Mouse (Mus musculus): ENCODE data around the gene Car4. TPM values are rescaled to one million over a fixed set of nuclear protein-coding genes. Genes with fewer than 3 reads are reported as not detected.
A peak's percentile ranks its signal among the peaks of the same experiment; 100 is the strongest.

The Car4 gene
- polyA plus RNA-seq, 1 experiment from 2014 or later, result 16.8 TPM

DNA sequence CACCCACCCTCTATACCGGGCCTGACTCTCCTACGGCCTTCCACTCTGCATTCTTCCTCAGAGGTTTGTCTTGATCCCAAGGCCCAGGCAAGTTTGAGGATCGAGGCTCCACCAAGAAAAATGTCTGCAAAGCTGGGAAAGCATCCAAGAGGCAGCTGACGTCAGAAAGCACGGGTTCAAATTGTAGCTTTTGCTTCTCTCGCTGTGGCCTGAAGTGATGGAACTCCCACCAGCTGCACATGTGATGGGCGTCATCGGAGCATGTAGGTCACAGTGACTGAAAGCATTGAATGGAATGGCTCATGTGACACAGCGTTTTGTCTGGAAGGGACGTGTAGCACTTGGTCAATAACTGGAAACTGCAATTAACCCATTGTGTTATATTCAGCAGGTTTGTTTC is 17.4 kb upstream of the Car4 start:
- Histone ChIP-seq H3K4me1 (peaks cover 31% of the 10 kb centered on the region), H3K4me3 (no peak overlapping the region), H3K36me3 (no peaks in the 10 kb centered on the region), H3K27me3 (ENCODE audit: low read depth, poor library complexity, severe bottlenecking) (peaks cover 22% of the 10 kb centered on the region; the same call in 1 of the 2 replicates), H3K27ac (replicated peaks) (no peak overlapping the region), H3K9me3 (replicated peaks) (no peaks in the 10 kb centered on the region)
- 84% methylated on average over 10 of the region's 10 CpGs for WGBS
- no peak for DNase-seq (ENCODE audit: low spot score)

DNA sequence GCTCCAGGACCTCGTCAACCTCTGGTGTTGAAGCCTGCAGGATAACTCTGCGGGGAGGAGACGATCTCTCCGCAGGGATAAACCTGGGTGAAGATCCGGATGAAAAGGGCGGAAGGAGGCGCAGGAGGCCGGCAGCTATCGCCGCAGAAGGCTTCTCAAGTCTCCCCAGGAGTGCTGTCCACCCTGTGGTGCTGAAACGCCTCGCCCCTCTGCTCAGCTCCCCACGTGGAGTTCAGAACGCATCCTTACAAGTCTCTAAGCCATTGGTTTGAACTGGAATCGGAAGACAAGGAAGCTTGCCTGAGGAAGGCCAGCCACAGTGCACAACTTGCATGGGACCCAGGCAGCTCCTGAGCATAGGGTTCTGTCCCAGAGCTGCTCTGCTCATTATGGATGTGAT is 13.6 kb upstream of the Car4 start:
- H3K36me3 ChIP-seq, result no peaks in the 10 kb centered on the region
- peak overlapping the region; percentile 75 for H3K27ac ChIP-seq (replicated peaks)
- H3K9me3 ChIP-seq (replicated peaks), result no peaks in the 10 kb centered on the region
- H3K27me3 ChIP-seq (ENCODE audit: low read depth, poor library complexity, severe bottlenecking), result peaks cover 22% of the 10 kb centered on the region; the same call in 1 of the 2 replicates
- under 1% methylated on average over 15 of the region's 15 CpGs for WGBS
- DNase-seq (ENCODE audit: low spot score), result peak; percentile 77
- peaks cover 51% of the 10 kb centered on the region for H3K4me1 ChIP-seq
- H3K4me3 ChIP-seq, result peak overlapping the region; percentile 42

DNA sequence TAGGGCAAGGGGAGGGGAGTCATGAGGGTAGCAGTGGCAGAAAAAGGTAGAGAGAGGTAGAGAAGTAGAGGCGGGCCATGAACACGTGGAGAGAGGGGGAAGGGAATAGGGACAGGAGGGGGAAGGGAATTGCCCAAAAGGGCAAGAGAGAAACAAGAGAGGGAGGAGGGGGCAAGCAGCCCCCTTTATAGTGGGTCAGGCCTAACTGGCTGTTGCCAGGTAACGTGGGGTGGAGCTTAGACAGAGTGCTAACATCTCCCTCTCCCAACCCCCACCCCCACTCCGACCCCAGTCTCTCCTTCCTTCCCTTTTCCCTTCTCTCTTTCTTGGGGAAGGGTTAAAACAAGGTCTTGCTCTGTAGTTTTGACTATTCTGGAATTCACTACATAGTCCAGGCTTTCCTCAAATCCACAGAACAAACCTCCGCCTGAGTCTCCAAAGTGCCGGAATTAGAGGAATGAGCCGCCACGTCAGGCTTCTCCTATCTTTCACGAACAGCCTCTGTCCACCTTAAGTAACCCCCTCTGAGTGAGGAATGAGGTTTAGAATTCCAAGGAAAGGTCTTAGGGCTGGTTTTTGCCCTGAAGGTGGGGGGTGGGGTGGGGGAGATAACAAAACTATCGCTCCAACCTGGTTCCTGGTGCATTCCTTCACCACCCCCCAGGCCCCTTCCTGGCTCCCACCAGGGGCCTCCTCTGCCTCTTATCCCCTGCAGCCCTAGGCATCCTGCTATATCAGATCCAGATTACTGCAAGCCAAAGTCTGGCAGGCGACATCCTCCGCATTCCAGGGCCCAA is 12.7 kb upstream of the Car4 start:
- Histone ChIP-seq H3K27ac (replicated peaks) (peak overlapping the region; percentile 75), H3K36me3 (no peaks in the 10 kb centered on the region), H3K4me1 (peaks cover 46% of the 10 kb centered on the region), H3K27me3 (ENCODE audit: low read depth, poor library complexity, severe bottlenecking) (peaks cover 22% of the 10 kb centered on the region; the same call in 1 of the 2 replicates), H3K9me3 (replicated peaks) (no peaks in the 10 kb centered on the region), H3K4me3 (peak overlapping the region; percentile 42)
- DNase-seq (ENCODE audit: low spot score), result peak; percentile 57
- WGBS, result under 1% methylated on average over 12 of the region's 12 CpGs

DNA sequence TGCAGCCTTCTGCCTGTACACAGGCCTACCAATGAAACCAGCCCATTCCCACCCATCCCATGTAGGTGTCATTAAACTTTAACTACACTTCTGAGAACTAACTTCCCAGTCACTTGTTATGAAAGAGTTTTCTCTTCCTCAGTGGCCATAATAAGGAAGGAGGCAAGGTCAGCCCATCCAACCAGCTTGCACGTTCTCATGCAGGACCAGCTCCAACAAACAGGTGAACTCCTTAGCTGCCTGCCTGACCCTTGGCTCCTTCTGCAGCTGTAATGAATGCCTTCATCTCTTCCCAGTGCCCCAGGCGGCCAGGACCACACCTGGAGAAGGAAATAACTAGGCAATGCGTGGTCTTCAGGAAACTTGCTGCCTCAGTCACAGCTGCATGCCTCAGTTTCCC is 11.7 kb upstream of the Car4 start:
- WGBS, result 64% methylated on average over 3 of the region's 3 CpGs
- no peaks in the 10 kb centered on the region for H3K9me3 ChIP-seq (replicated peaks)
- peaks cover 43% of the 10 kb centered on the region for H3K4me1 ChIP-seq
- no peak overlapping the region for H3K4me3 ChIP-seq
- H3K27ac ChIP-seq (replicated peaks), result no peak overlapping the region
- no peaks in the 10 kb centered on the region for H3K36me3 ChIP-seq
- DNase-seq (ENCODE audit: low spot score), result no peak
- peaks cover 22% of the 10 kb centered on the region; the same call in 1 of the 2 replicates for H3K27me3 ChIP-seq (ENCODE audit: low read depth, poor library complexity, severe bottlenecking)

DNA sequence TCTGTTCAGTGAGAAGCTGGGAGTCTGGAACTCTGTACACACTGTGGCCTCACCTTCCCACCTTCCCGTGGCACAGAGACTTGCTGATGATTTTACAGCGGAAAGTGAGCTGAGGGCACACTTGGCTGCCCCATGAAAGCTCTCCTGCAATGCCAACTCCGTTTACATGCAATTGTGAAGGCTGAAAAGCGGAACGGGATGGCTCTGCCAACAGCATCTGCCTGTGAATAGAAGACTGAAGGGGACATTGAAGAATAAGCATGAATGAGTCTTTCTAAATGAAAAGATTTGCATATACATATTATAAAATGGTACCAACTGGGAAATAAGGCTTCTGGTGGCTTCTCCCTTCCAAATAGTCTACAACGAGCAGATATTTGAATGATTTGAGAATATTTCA is 10.4 kb upstream of the Car4 start:
- Histone ChIP-seq H3K36me3 (no peaks in the 10 kb centered on the region), H3K4me3 (no peak overlapping the region), H3K9me3 (replicated peaks) (no peaks in the 10 kb centered on the region), H3K27me3 (ENCODE audit: low read depth, poor library complexity, severe bottlenecking) (peaks cover 22% of the 10 kb centered on the region; the same call in 1 of the 2 replicates), H3K27ac (replicated peaks) (no peak overlapping the region), H3K4me1 (peaks cover 43% of the 10 kb centered on the region)
- DNase-seq (ENCODE audit: low spot score), result no peak
- 79% methylated on average over 6 of the region's 6 CpGs for WGBS

DNA sequence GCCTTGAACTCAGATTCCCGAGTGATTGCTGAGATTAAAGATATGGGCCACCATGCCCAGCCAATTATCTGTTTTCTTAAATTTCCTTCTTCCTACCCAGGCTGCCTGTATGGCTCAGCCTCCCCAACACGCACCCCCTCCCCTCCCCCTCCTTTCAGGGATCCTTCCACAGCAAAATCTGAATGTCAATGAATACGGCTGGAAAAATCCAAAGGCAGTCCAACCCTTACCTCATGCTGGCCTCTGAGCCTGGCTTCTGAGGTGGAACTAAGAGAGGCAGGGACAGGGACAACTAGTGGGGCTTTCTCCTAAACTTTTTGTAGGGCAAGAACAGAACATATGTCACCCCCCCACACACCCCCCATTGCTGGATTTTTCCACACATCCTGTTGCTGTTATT is 9.5 kb upstream of the Car4 start:
- Histone ChIP-seq H3K4me3 (no peak overlapping the region), H3K27ac (replicated peaks) (0 out of 2 replicates have a peak overlapping the region, but pooled peaks have one; percentile 23), H3K27me3 (ENCODE audit: low read depth, poor library complexity, severe bottlenecking) (peaks cover 17% of the 10 kb centered on the region), H3K4me1 (peaks cover 45% of the 10 kb centered on the region), H3K9me3 (replicated peaks) (no peaks in the 10 kb centered on the region), H3K36me3 (no peaks in the 10 kb centered on the region)
- no peak for DNase-seq (ENCODE audit: low spot score)
- 39% methylated on average over 3 of the region's 3 CpGs for WGBS

DNA sequence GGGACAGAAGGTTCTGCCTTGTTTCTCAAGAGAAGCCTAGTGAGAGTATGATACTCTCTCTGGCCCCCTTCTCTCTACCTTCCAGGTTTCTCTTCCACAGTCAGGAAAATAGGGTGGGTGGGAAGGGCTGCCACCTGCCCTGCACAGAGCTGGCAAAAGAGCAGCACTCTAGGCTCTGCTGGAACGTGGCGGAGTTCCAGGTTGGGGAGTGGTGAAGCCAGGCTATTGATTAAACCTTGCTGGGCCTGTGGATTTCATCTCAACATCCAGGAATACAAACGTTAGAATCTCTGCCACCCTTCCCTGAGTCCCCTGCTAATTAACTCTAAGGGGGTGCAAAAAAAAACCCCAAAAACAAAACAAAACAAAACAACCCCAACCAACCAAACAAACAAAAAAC is 9.1 kb upstream of the Car4 start:
- Histone ChIP-seq H3K36me3 (no peaks in the 10 kb centered on the region), H3K27ac (replicated peaks) (no peak overlapping the region), H3K4me3 (no peak overlapping the region), H3K4me1 (peaks cover 41% of the 10 kb centered on the region), H3K27me3 (ENCODE audit: low read depth, poor library complexity, severe bottlenecking) (peaks cover 17% of the 10 kb centered on the region), H3K9me3 (replicated peaks) (no peaks in the 10 kb centered on the region)
- no peak for DNase-seq (ENCODE audit: low spot score)
- WGBS, result 45% methylated on average over 3 of the region's 3 CpGs

DNA sequence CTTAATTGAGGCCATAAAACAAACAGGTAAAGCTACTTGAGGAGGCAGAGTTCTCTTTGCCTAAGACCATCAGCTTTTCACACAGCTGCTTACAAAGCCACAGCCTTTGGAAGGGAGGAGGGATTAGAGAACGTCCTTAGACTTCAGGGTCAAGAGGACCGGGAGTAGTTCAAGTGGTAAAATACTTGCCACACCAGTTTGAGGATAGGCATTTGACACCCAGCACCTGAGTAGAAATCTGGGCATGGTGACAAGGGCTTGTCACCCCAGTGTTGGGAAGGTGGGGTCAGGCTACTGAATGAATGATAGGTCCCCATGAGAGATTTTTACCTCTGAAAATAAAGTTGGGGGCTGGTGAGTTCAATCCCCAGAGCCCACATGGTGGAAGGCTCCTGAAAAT is 5.0 kb upstream of the Car4 start:
- H3K4me1 ChIP-seq, result peaks cover 33% of the 10 kb centered on the region
- no peak for DNase-seq (ENCODE audit: low spot score)
- peaks cover 27% of the 10 kb centered on the region for H3K27me3 ChIP-seq (ENCODE audit: low read depth, poor library complexity, severe bottlenecking)
- H3K4me3 ChIP-seq, result no peak overlapping the region
- 27% methylated on average over 2 of the region's 2 CpGs for whole genome bisulfite sequencing
- H3K9me3 ChIP-seq (replicated peaks), result no peaks in the 10 kb centered on the region
- H3K27ac ChIP-seq (replicated peaks), result no peak overlapping the region
- H3K36me3 ChIP-seq, result no peaks in the 10 kb centered on the region

DNA sequence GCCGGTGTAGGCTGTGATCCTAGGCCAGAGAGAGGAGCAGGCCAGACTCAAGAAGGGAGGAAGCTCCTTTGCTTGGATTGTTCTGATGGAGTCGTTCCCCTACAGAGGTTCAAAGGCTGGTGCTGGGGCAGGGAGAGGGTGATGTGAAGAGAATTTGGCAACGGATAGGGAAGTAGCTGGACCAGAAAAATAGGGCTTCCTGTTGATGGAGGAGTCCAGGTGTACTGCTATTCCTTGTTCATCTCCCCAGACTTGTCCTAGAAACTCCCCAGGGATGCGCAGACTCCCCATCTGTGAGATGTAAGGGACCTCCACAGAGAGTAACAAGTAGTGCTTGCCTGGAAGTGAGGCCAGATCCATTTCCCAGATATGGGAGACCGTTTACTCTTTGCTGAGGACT is 1.2 kb upstream of the Car4 start:
- H3K4me3 ChIP-seq, result no peak overlapping the region
- H3K27me3 ChIP-seq (ENCODE audit: low read depth, poor library complexity, severe bottlenecking), result peaks cover 57% of the 10 kb centered on the region
- H3K9me3 ChIP-seq (replicated peaks), result no peaks in the 10 kb centered on the region
- H3K27ac ChIP-seq (replicated peaks), result no peak overlapping the region
- WGBS, result 28% methylated on average over 5 of the region's 5 CpGs
- H3K36me3 ChIP-seq, result no peaks in the 10 kb centered on the region
- DNase-seq (ENCODE audit: low spot score), result no peak
- H3K4me1 ChIP-seq, result peaks cover 56% of the 10 kb centered on the region

DNA sequence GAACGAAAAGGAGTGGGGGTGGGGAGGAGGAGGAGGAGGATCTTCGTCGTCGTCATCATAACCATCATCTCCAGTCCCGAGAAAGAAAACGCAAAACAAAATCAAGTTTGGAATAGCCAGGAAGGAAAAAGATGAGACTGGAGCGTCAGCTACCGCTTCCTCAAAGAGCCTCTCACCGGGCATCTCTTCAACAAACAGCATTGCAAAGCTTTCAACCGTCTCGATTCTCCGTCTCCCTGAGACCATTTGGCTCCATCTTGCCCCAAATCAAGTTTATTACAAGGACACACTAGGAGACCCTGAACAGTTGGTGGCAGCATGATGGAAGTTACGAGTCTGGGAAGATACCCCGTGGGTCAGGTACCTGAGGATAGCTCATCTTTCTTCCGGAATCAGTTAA is 415 bp upstream of the Car4 start:
- Histone ChIP-seq H3K4me3 (peak overlapping the region; percentile 56), H3K27me3 (ENCODE audit: low read depth, poor library complexity, severe bottlenecking) (peaks cover 57% of the 10 kb centered on the region)
- WGBS, result 7% methylated on average over 15 of the region's 15 CpGs

DNA sequence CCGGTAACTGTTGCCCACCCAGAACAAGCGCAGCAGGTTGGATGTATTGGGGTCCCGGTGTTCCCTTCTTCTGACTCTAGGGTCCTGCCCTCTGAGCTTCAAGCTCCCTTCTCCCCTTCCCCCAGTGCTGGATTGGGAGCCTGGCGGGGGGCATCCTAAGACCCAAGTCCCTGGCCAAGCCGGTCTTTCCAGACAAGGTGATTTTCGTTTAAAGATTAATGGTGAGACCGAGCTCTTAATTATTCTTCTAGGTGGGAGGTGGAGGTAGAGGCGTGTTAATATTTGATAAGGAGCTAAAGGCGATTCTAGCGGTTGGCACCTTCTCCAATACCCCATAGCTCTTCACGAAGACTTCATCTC is 665 bp downstream of the Car4 start:
- DNase-seq (ENCODE audit: low spot score), result peak; percentile 27
- Histone ChIP-seq H3K4me3 (peak overlapping the region; percentile 56), H3K27me3 (ENCODE audit: low read depth, poor library complexity, severe bottlenecking) (peaks cover 53% of the 10 kb centered on the region), H3K9me3 (replicated peaks) (no peaks in the 10 kb centered on the region), H3K27ac (replicated peaks) (no peak overlapping the region; the same call in 1 of the 2 replicates), H3K36me3 (no peaks in the 10 kb centered on the region), H3K4me1 (peaks cover 51% of the 10 kb centered on the region)
- 2% methylated on average over 11 of the region's 11 CpGs for WGBS

More for the DNA sequence above, 415 bp upstream of the Car4 start:
- Histone ChIP-seq H3K9me3 (replicated peaks) (no peaks in the 10 kb centered on the region), H3K27ac (replicated peaks) (no peak overlapping the region), H3K4me1 (peaks cover 56% of the 10 kb centered on the region), H3K36me3 (no peaks in the 10 kb centered on the region)
- no peak for DNase-seq (ENCODE audit: low spot score)

DNA sequence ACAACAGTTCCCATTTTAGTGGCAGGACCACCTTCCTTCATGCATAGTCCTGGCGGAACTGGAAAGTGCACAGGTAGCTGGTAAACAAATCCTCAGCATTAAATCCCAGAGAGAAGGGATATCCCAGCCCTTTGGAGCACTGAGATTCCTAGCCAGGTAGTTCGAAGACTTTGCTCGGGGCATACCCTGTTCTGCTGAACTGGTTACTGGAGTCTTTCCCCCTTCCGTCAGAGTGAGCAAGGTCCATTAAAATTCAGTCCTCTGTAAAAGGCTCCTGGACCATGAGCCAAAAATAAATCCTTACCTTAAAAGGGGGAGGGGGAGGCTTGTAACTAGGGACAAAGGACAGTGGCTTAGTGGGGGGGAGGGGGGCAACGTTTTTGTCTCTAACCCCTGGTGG is 1.6 kb downstream of the Car4 start:
- Histone ChIP-seq H3K9me3 (replicated peaks) (no peaks in the 10 kb centered on the region), H3K4me1 (peaks cover 51% of the 10 kb centered on the region), H3K27ac (replicated peaks) (peak overlapping the region; percentile 79), H3K36me3 (no peaks in the 10 kb centered on the region), H3K4me3 (no peak overlapping the region), H3K27me3 (ENCODE audit: low read depth, poor library complexity, severe bottlenecking) (peaks cover 49% of the 10 kb centered on the region)
- DNase-seq (ENCODE audit: low spot score), result peak; percentile 16
- WGBS, result 10% methylated on average over 5 of the region's 5 CpGs

DNA sequence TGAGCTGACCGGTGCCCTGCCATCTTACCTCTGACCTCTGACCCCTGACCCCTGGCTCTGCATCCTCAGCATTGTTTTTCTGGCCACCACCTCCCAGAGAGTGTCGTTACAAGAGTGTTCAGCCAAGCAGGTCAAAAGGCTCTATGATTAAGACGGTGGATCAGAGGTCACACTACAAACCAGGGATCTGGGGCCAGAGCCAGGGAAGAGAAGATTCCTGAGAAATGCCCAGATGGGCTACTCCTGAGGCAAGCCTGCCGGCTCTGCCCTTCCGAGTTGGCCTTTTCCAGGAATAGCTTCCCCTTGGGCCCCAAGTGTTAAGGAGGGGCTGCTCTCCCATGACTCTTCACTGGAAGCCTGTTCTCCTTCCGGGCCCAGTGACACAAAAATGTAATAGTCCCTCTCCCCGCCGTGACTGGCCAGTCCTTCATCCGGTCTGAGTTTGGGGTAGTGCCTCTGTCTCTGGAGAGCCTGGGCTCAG is 2.2 kb downstream of the Car4 start:
- peaks cover 49% of the 10 kb centered on the region for H3K27me3 ChIP-seq (ENCODE audit: low read depth, poor library complexity, severe bottlenecking)
- DNase-seq (ENCODE audit: low spot score), result peak; percentile 58
- H3K4me3 ChIP-seq, result peak overlapping the region; percentile 29
- H3K27ac ChIP-seq (replicated peaks), result peak overlapping the region; percentile 79
- peaks cover 51% of the 10 kb centered on the region for H3K4me1 ChIP-seq
- no peaks in the 10 kb centered on the region for H3K9me3 ChIP-seq (replicated peaks)
- WGBS, result 0% methylated on average over 9 of the region's 9 CpGs
- no peaks in the 10 kb centered on the region for H3K36me3 ChIP-seq

All from midbrain, embryonic 10.5 days (tissue).